Mouse (Mus musculus) mouse embryonic stem cell (cell line): Measurements from ENCODE around the gene Tmem9.

ENCODE experiments used
- in situ Hi-C, 2 experiments: fragments of 300-500 bp; cut with MboI; formaldehyde crosslinking; loops; 1 replicate in 1 of 2; 3 replicates in 1 of 2; pipeline ENCODE4 v1.14.3; 2019 to 2020; ENCODE audit warnings: low sequenced_read_pairs in 2 of 2, low pct_unique_long_range_greater_than_20kb in 1 of 2, mixed read lengths in 1 of 2; ENCODE audit not compliant: unreplicated experiment in 1 of 2

Gene Tmem9

GRCm38 (mm10) chr1:136007211-136008158, at the start of gene Tmem9:
TSS of gene Tmem9 (plus strand) at chr1:136008150.
- in situ Hi-C loops, result no loop called here

DNA sequence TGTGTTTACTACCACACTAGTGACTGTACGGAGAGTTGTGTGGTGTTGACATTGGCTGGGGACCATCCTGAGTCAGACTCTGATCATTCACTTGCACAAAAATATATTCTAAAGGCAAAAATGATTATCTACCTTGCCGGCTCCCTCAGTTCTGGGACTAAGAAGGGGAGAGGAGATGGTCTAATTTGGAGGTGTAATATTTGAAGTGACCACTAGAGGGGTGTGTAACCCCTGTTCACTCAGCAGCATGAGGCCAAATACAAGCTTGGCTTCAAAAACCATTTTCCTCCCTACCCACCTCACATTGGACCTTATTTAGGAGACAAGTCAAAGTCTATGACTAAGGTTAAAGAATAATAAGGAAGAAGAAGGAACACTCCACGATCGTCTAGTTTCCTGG, 49.5 kb upstream of the Tmem9 start:
- in situ Hi-C loops, result no loop called here

GRCm38 (mm10) chr1:135963177-135963576, 44.8 kb upstream of the Tmem9 start:
- in situ Hi-C loops, result no loop called here

- in situ Hi-C loops, result no loop called here
Measured at GRCm38 (mm10) chr1:135964561-135964960, 43.4 kb upstream of the Tmem9 start.

GRCm38 (mm10) chr1:135967739-135968138, 40.2 kb upstream of the Tmem9 start:
- in situ Hi-C loops, result no loop called here

GRCm38 (mm10) chr1:135970486-135970885, 37.5 kb upstream of the Tmem9 start:
- in situ Hi-C loops, result no loop called here

GRCm38 (mm10) chr1:135972576-135972975, 35.4 kb upstream of the Tmem9 start:
- in situ Hi-C loops, result no loop called here

GRCm38 (mm10) chr1:135984105-135984504, 23.8 kb upstream of the Tmem9 start:
- in situ Hi-C loops, result no loop called here

DNA sequence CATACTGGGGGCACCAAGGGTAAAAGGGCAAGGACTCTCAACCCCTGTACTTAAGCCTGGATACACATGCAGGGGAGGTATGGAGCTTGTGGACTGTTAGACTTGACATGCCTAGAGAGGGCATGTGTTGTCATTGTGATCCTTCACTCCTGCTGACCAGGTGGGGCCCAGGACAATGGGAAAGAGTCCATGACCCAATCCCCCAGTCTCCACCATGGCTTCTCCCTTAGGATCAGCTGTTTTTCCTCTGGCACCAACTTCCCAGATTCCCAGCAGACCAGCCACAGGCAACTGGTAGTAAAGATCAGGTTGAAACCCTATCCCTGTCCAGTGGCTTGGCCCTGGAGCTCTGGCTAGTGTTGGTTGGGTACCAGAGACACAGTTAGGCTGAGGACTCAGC, 18.1 kb upstream of the Tmem9 start:
- in situ Hi-C loops, result no loop called here

DNA sequence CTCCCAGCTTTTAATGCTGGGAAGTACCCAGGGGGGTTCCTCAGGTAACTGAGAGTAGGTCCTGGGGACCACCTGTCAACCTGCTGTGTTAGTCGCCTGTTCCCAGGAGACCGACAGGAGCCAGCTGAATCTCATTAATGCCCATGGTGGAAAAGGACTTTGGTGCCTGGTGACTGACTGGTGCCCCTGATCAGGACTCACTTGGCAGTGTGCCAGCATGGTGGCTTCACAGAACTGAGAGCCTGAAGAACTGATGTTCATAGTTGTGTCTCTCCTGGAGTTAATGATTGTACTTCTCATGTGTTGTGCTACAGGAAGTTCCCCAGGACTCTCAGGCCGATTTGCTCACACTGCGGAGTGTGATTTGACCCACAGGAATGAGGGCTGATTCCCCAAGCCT, 14.5 kb upstream of the Tmem9 start:
- in situ Hi-C loops, result no loop called here

DNA sequence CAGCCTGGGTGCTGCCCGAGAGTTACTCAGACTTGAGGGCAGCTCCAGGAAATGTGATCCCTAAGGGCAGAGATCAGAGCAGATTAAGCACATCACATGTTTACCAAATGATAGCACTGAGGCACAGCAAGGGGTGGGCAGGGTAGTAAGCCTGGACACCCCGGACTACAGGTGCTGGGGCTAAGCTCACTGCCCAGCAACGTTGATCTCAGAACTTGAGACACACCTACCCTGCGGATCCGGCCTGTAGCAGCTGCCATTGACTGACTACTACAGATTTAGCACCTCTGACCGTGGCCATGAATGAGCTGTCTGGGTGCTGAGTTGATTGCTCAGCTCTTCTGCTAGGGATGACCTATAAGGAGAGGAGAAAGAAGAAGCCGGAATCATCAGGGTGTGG, 10.4 kb upstream of the Tmem9 start:
- in situ Hi-C loops, result no loop called here

DNA sequence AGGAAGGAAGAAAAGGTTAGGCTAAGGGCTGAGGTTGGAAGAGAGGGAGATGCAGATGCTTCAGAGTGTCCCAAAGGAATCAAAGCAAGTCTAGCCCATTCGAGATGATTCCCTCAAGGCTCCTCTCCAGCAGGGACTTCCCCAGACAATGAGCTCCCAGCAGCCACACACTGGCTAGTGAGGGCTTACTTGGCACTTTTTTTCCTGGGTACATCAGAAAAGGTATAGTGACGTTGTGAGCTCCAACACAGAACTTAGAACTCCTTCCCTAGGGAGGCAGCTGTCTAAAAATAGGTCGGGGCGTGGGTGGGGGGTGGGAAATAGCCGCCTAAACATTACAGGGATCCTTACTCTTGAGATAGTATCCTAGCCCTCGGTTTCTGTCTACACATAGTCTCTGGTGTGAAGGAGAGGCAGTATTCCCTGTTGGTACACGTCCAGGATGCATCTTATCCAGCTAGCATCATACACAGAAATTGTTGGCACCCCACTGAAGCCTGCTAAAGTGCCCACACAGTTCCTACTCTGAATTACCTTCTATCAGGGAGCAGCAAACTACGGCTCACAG, 8.1 kb upstream of the Tmem9 start:
- in situ Hi-C loops, result no loop called here

DNA sequence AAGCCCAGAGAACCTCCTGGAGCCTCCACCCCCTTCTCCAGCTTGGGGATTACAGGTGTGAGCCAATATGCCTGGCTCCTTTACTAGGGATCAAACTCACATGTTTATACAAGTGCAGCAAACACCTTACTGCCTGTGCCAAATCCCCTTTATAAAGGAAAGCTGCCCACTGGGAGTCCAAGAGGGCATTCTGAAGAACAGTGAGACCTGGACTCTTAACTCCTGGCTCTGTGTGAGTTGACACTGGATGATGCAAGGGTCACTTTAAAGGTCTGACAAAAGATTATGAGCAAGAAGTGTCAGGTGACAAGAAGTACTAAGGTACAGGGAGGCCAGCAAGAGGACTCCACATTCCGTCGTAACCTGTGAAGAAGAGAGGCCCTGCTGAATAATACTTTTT, 6.5 kb upstream of the Tmem9 start:
- in situ Hi-C loops, result no loop called here

GRCm38 (mm10) chr1:136006292-136006748, 1.6 kb upstream of the Tmem9 start, which contains the start of gene Igfn1:
TSS of gene Igfn1 (minus strand) at chr1:136006342.
- in situ Hi-C loops, result no loop called here

GRCm38 (mm10) chr1:136008159-136008533, 196 bp downstream of the Tmem9 start:
- in situ Hi-C loops, result no loop called here

GRCm38 (mm10) chr1:136010247-136010646, 2.3 kb downstream of the Tmem9 start:
- in situ Hi-C loops, result no loop called here

DNA sequence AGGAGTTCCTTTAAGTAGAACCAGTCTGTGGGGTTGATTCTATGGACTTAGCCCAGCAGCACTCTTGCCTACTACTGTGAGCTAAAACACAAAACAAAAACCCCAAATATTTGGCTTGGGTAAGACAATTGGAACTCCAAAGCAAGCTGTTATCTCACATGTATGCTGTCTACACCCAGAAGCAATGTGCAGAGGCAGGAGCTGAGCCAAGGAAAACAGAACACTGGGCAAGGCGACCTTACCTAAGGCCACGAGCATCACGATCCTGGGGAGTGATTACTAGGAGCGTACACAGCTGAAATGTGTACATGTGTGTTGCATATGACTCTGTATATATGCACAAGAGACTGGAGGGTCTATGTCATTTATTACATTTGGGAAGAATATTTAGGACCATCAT, 5.6 kb downstream of the Tmem9 start:
- in situ Hi-C loops, result no loop called here

GRCm38 (mm10) chr1:136014796-136015502, 7.0 kb downstream of the Tmem9 start:
- in situ Hi-C loops, result no loop called here

DNA sequence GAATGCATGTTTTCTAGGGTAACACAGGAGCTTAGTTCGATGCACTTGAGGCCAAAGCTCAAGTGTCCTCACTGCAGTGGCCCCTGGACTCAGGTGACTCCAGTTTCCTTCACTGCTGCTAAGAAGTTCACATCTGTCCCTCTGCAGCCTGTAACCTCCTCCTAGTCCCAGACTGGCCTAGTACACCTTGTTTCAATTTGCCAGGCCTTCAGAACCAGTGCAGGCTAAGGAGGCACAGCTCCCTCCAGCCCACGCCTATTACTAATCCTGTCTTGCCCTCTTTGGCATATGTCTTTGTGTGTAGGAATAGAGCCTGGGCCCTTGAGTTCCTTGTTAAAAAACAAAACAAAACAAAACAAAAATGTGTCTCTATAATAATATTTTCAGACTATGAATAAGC, 9.4 kb downstream of the Tmem9 start:
- in situ Hi-C loops, result no loop called here
